Mouse (Mus musculus) heart, embryonic 15.5 days (tissue): ENCODE data around the gene Sltm. TPM values are rescaled to one million over a fixed set of nuclear protein-coding genes. Genes with fewer than 3 reads are reported as not detected.

ENCODE experiments used
- ATAC-seq: fragments of 200-750 bp; cut with Nextera tagmentation; replicated peaks from 2 replicates; pipeline ENCODE4 v1.8.0; 2017; ENCODE audit warnings: low read depth, moderate TSS enrichment; ENCODE audit not compliant: insufficient number of reproducible peaks, insufficient read depth, low FRiP score
- H3K27ac ChIP-seq: fragments of 300-500 bp; sonication (generic); 2 replicates; pipeline ENCODE4 v1.5.1; 2015; ENCODE audit warnings: mild to moderate bottlenecking, inconsistent platforms
- H3K27me3 ChIP-seq: fragments of 300-500 bp; sonication (generic); 2 replicates; pipeline ENCODE4 v1.6.1; 2015; ENCODE audit warnings: inconsistent platforms
- H3K36me3 ChIP-seq: fragments of 300-500 bp; sonication (generic); 2 replicates; pipeline ENCODE4 v1.6.1; 2015; ENCODE audit warnings: mild to moderate bottlenecking, inconsistent platforms
- H3K4me1 ChIP-seq: fragments of 300-500 bp; sonication (generic); replicated peaks from 2 replicates; pipeline ENCODE4 v1.6.1; 2015; ENCODE audit warnings: inconsistent platforms
- H3K4me2 ChIP-seq: fragments of 300-500 bp; sonication (generic); 2 replicates; pipeline ENCODE4 v1.6.1; 2015; ENCODE audit warnings: inconsistent platforms, mild to moderate bottlenecking, moderate library complexity
- H3K4me3 ChIP-seq: fragments of 300-500 bp; sonication (generic); 2 replicates; pipeline ENCODE4 v1.5.1; 2015; ENCODE audit warnings: mild to moderate bottlenecking, inconsistent platforms
- H3K9ac ChIP-seq: fragments of 300-500 bp; sonication (generic); 2 replicates; pipeline ENCODE4 v1.6.1; 2015; ENCODE audit warnings: mild to moderate bottlenecking, inconsistent platforms
- H3K9me3 ChIP-seq: fragments of 300-500 bp; sonication (generic); replicated peaks from 2 replicates; pipeline ENCODE4 v1.6.1; 2016; ENCODE audit warnings: inconsistent platforms
- whole genome bisulfite sequencing: fragments of 180-500 bp; shearing (Covaris S2); methylation state at CpG from one replicate; pipeline ENCODE4 v1.1.7; 2015; ENCODE audit warnings: mixed read lengths; 5-methylcytosine and 5-hydroxymethylcytosine counted together
- polyA plus RNA-seq: library from polyadenylated mRNA; unstranded; fragments of >200 nt; fragmentation: Nextera tagmentation; extraction: Ambion mirVana; gene quantifications from 2 replicates; pipeline ENCODE4 v1.2.1, GENCODE M21; 2015

Sltm gene
- 32.7 and 33.0 TPM in 2 replicates for polyA plus RNA-seq

GRCm38 (mm10) chr9:70542305-70543041, at the start of gene Sltm:
Gene Sltm, plus strand, starts transcription at chr9:70542754.
- Histone ChIP-seq H3K4me2 (peak within 1 kb of the TSS; percentile 88), H3K4me1 (peaks cover 20% of the 10 kb centered on the region), H3K9ac (peak within 1 kb of the TSS; percentile 90), H3K4me3 (peak within 1 kb of the TSS; percentile 76), H3K27ac (peak within 1 kb of the TSS; percentile 99), H3K9me3 (no peaks in the 10 kb centered on the region), H3K27me3 (no peaks in the 10 kb centered on the region), H3K36me3 (no peaks in the 10 kb centered on the region)
- WGBS: under 1% methylated on average over 71 of the region's 75 CpGs
- peak; percentile 99 for ATAC-seq

GRCm38 (mm10) chr9:70493038-70493437, 49.5 kb upstream of the Sltm start:
- no peak overlapping the region for H3K4me3 ChIP-seq
- H3K9ac ChIP-seq: no peak overlapping the region
- H3K27me3 ChIP-seq: no peaks in the 10 kb centered on the region
- no peaks in the 10 kb centered on the region for H3K9me3 ChIP-seq
- H3K27ac ChIP-seq: no peak overlapping the region
- H3K4me2 ChIP-seq: no peak overlapping the region
- H3K4me1 ChIP-seq: peaks cover 23% of the 10 kb centered on the region
- no peak for ATAC-seq
- 68% methylated on average over 2 of the region's 2 CpGs for WGBS
- peaks cover 6% of the 10 kb centered on the region; the same call in 1 of the 2 replicates for H3K36me3 ChIP-seq

- no peaks in the 10 kb centered on the region for H3K27me3 ChIP-seq
- H3K9me3 ChIP-seq: no peaks in the 10 kb centered on the region
- H3K27ac ChIP-seq: peak overlapping the region; percentile 5; the same call in 1 of the 2 replicates
- H3K4me1 ChIP-seq: peaks cover 23% of the 10 kb centered on the region
- H3K36me3 ChIP-seq: peaks cover 12% of the 10 kb centered on the region; the same call in 1 of the 2 replicates
- no peak for ATAC-seq
- no peak overlapping the region for H3K9ac ChIP-seq
- H3K4me3 ChIP-seq: no peak overlapping the region
- no peak overlapping the region for H3K4me2 ChIP-seq
Observed at GRCm38 (mm10) chr9:70496990-70497389, 45.6 kb upstream of the Sltm start.

GRCm38 (mm10) chr9:70502284-70503014, 40.1 kb upstream of the Sltm start:
- Histone ChIP-seq H3K27me3 (no peaks in the 10 kb centered on the region), H3K36me3 (peaks cover 6% of the 10 kb centered on the region; the same call in 1 of the 2 replicates), H3K9ac (peak overlapping the region; percentile 99), H3K4me1 (peaks cover 17% of the 10 kb centered on the region), H3K4me3 (peak overlapping the region; percentile 92), H3K27ac (peak overlapping the region; percentile 100), H3K9me3 (no peaks in the 10 kb centered on the region), H3K4me2 (peak overlapping the region; percentile 68)
- WGBS: 34% methylated on average over 10 of the region's 10 CpGs
- ATAC-seq: no peak

- peak; percentile 86 for ATAC-seq
- under 1% methylated on average over 59 of the region's 70 CpGs for WGBS
- H3K27me3 ChIP-seq: no peaks in the 10 kb centered on the region
- H3K36me3 ChIP-seq: peaks cover 6% of the 10 kb centered on the region; the same call in 1 of the 2 replicates
- peak overlapping the region; percentile 99 for H3K9ac ChIP-seq
- H3K4me2 ChIP-seq: peak overlapping the region; percentile 68
- H3K4me3 ChIP-seq: peak overlapping the region; percentile 92
- H3K27ac ChIP-seq: peak overlapping the region; percentile 100
- peaks cover 17% of the 10 kb centered on the region for H3K4me1 ChIP-seq
- no peaks in the 10 kb centered on the region for H3K9me3 ChIP-seq
Observed at GRCm38 (mm10) chr9:70503015-70503603, 39.4 kb upstream of the Sltm start.

- Histone ChIP-seq H3K9me3 (no peaks in the 10 kb centered on the region), H3K9ac (peak within 1 kb of the TSS; percentile 99), H3K27me3 (no peaks in the 10 kb centered on the region), H3K4me3 (peak within 1 kb of the TSS; percentile 92), H3K4me2 (peak within 1 kb of the TSS; percentile 68), H3K4me1 (peaks cover 12% of the 10 kb centered on the region), H3K27ac (peak within 1 kb of the TSS; percentile 100), H3K36me3 (peaks cover 6% of the 10 kb centered on the region; the same call in 1 of the 2 replicates)
- WGBS: 0% methylated on average over 45 of the region's 45 CpGs
- peak; percentile 96 for ATAC-seq
Observed at GRCm38 (mm10) chr9:70503626-70504041, 38.9 kb upstream of the Sltm start, which contains the start of gene Rnf111. Gene Rnf111, minus strand, starts transcription at chr9:70503725.

- 72% methylated on average over 2 of the region's 2 CpGs for WGBS
- ATAC-seq: no peak
Observed at GRCm38 (mm10) chr9:70506186-70506585, 36.4 kb upstream of the Sltm start.

GRCm38 (mm10) chr9:70506787-70507186, 35.8 kb upstream of the Sltm start:
- H3K27ac ChIP-seq: no peak overlapping the region
- 69% methylated on average over 8 of the region's 8 CpGs for WGBS
- peaks cover 15% of the 10 kb centered on the region for H3K4me1 ChIP-seq
- H3K27me3 ChIP-seq: no peaks in the 10 kb centered on the region
- H3K9me3 ChIP-seq: no peaks in the 10 kb centered on the region
- no peaks in the 10 kb centered on the region for H3K36me3 ChIP-seq
- ATAC-seq: no peak
- H3K4me3 ChIP-seq: no peak overlapping the region
- no peak overlapping the region for H3K4me2 ChIP-seq
- H3K9ac ChIP-seq: no peak overlapping the region

More at GRCm38 (mm10) chr9:70506186-70506585, 36.4 kb upstream of the Sltm start:
- no peaks in the 10 kb centered on the region for H3K27me3 ChIP-seq
- H3K9me3 ChIP-seq: no peaks in the 10 kb centered on the region
- no peak overlapping the region for H3K9ac ChIP-seq
- no peak overlapping the region for H3K27ac ChIP-seq
- no peaks in the 10 kb centered on the region for H3K36me3 ChIP-seq
- no peak overlapping the region for H3K4me3 ChIP-seq
- no peak overlapping the region for H3K4me2 ChIP-seq
- peaks cover 15% of the 10 kb centered on the region for H3K4me1 ChIP-seq

GRCm38 (mm10) chr9:70509906-70510525, 32.5 kb upstream of the Sltm start:
- H3K27ac ChIP-seq: no peak overlapping the region; the same call in 1 of the 2 replicates
- H3K4me1 ChIP-seq: 0 out of 2 replicates have a peak, but pooled peaks cover 3% of the 10 kb centered on the region
- no peaks in the 10 kb centered on the region for H3K27me3 ChIP-seq
- H3K36me3 ChIP-seq: no peaks in the 10 kb centered on the region
- ATAC-seq: no peak
- H3K9ac ChIP-seq: no peak overlapping the region
- no peak overlapping the region for H3K4me3 ChIP-seq
- no peaks in the 10 kb centered on the region for H3K9me3 ChIP-seq
- H3K4me2 ChIP-seq: no peak overlapping the region
- 44% methylated on average over 4 of the region's 4 CpGs for WGBS

GRCm38 (mm10) chr9:70510998-70511583, 31.5 kb upstream of the Sltm start:
- Histone ChIP-seq H3K27ac (no peak overlapping the region), H3K36me3 (no peaks in the 10 kb centered on the region), H3K4me1 (0 out of 2 replicates have a peak, but pooled peaks cover 3% of the 10 kb centered on the region), H3K9me3 (no peaks in the 10 kb centered on the region), H3K9ac (no peak overlapping the region), H3K4me3 (no peak overlapping the region), H3K4me2 (no peak overlapping the region), H3K27me3 (no peaks in the 10 kb centered on the region)
- no peak for ATAC-seq
- WGBS: 52% methylated on average over 10 of the region's 10 CpGs
